Mouse (Mus musculus) layer of hippocampus, adult 18-20 months (tissue): ENCODE measurements around the gene Eif3l. TPM values are rescaled to one million over a fixed set of nuclear protein-coding genes. Genes with fewer than 3 reads are reported as not detected.

Source experiments
- DNase-seq, 2 experiments: peaks; one replicate each; pipeline ENCODE4 v3.0.0; 2022; ENCODE audit warnings: low spot score in 2 of 2
- total RNA-seq, 2 experiments: library from RNA; stranded (reverse); gene quantifications; 2 replicates each; pipeline ENCODE4 v1.2.3; 2021

The Eif3l gene
- total RNA-seq, 2 experiments from 2014 or later, result 71.5 to 71.8 TPM

GRCm38 (mm10) chr15:79122546-79122945 is 47.6 kb downstream of the Eif3l start:
- no peak for DNase-seq

- DNase-seq, result no peak
Measured at GRCm38 (mm10) chr15:79123751-79124150, 48.8 kb downstream of the Eif3l start.

- DNase-seq, result no peak
Measured at GRCm38 (mm10) chr15:79124331-79124875, 49.4 kb downstream of the Eif3l start.

GRCm38 (mm10) chr15:79126217-79126932 is 51.4 kb downstream of the Eif3l start:
- peak in 1 of 2 experiments; percentile 65 for DNase-seq

- DNase-seq, result no peak
Measured at GRCm38 (mm10) chr15:79127101-79127500, 52.1 kb downstream of the Eif3l start.

GRCm38 (mm10) chr15:79128208-79128607 is 53.2 kb downstream of the Eif3l start:
- DNase-seq, result no peak

GRCm38 (mm10) chr15:79129311-79129710 is 54.3 kb downstream of the Eif3l start:
- no peak for DNase-seq

GRCm38 (mm10) chr15:79130782-79131181 is 55.8 kb downstream of the Eif3l start:
- no peak for DNase-seq

- peak in 1 of 2 experiments; percentile 44 for DNase-seq
Measured at GRCm38 (mm10) chr15:79131442-79131841, 56.5 kb downstream of the Eif3l start.

- DNase-seq, result no peak
Measured at GRCm38 (mm10) chr15:79133191-79133661, 58.2 kb downstream of the Eif3l start.

- no peak for DNase-seq
Measured at GRCm38 (mm10) chr15:79134496-79135270, 59.7 kb downstream of the Eif3l start.

GRCm38 (mm10) chr15:79135332-79135731 is 60.4 kb downstream of the Eif3l start:
- DNase-seq, result no peak

GRCm38 (mm10) chr15:79135783-79136575 is 61.0 kb downstream of the Eif3l start:
- DNase-seq, result no peak

GRCm38 (mm10) chr15:79139640-79140039 is 64.7 kb downstream of the Eif3l start:
- no peak for DNase-seq

GRCm38 (mm10) chr15:79140866-79141565 is 66.0 kb downstream of the Eif3l start, which contains the start of the genes Polr2f and 1700088E04Rik:
Gene Polr2f, plus strand, starts transcription at chr15:79141009.
Gene 1700088E04Rik, minus strand, starts transcription at chr15:79141253.
- peak; percentile 92 to 96 for DNase-seq

- DNase-seq, result no peak
Measured at GRCm38 (mm10) chr15:79141566-79141917, 66.6 kb downstream of the Eif3l start.

- no peak for DNase-seq
Measured at GRCm38 (mm10) chr15:79143316-79143715, 68.3 kb downstream of the Eif3l start.
